Mouse (Mus musculus): ENCODE measurements around the gene Prpf19. TPM values are rescaled to one million over a fixed set of nuclear protein-coding genes. Genes with fewer than 3 reads are reported as not detected.
A peak's percentile ranks its signal among the peaks of the same experiment; 100 is the strongest.

Prpf19 gene
- polyA plus RNA-seq, 1 experiment from 2014 or later: 40.6 TPM

DNA sequence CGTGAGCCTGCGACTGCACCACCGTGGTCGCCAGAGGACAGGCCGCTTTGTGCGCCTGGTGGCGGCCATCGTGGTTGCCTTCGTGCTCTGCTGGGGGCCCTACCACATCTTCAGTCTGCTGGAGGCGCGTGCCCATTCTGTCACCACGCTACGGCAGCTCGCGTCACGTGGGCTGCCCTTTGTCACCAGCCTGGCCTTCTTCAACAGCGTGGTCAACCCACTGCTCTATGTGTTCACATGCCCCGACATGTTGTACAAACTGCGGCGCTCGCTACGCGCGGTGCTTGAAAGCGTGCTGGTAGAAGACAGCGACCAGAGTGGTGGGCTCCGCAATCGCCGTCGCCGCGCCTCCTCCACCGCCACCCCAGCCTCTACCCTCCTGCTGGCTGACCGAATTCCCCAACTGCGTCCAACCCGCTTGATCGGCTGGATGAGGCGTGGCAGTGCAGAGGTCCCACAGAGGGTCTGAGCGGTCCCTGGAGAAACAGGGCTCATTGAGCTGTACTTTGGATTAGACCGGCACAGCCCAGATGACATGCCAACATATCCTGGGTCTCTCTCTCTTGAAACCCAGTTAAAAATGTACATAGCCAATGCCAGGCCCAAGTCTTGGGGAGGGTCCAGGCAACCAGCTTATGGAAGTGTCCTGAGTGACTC, 45.9 kb downstream of the Prpf19 start:
- ATAC-seq (ENCODE audit: insufficient read depth, low FRiP score): peak; percentile 62
- H3K4me2 ChIP-seq (ENCODE audit: low read depth, low read length): peak overlapping the region; percentile 82
- no peaks in the 10 kb centered on the region for H3K9me3 ChIP-seq (replicated peaks; ENCODE audit: control insufficient read depth, low read length)
- H3K4me3 ChIP-seq (replicated peaks; ENCODE audit: low read length): peak overlapping the region; percentile 41
- H3K36me3 ChIP-seq (ENCODE audit: control insufficient read depth, insufficient read depth, low read length): peaks cover 7% of the 10 kb centered on the region
- peak overlapping the region; percentile 68 for H3K9ac ChIP-seq (ENCODE audit: low read length)
- H3K27me3 ChIP-seq (ENCODE audit: control insufficient read depth, insufficient read depth, low read length): 0 out of 2 replicates have a peak, but pooled peaks cover 3% of the 10 kb centered on the region
- H3K4me1 ChIP-seq (ENCODE audit: control insufficient read depth, insufficient read depth, low read length): peaks cover 11% of the 10 kb centered on the region
- WGBS: 5% methylated on average over 40 of the region's 40 CpGs
- no peak overlapping the region for H3K27ac ChIP-seq (ENCODE audit: low read length)

DNA sequence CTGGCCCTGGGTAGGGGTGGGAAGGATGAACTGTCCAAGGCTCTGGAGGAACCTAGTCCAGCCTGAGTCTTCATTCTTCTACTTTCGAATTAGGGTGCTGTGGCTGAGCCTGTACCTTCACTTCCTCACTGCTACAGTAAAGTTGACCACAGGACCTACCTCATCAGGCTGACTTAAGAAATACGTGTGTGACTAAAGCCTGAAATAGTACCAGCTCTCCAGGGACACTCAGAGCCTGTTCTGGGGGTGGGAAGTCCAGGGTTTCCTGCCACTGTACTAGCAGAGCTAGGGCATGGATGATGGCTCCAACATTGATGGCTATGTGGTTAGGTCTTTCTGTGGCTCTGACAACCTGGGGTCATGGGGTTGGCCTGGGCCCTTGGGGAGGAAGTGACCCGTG, 48.9 kb downstream of the Prpf19 start:
- peaks cover 7% of the 10 kb centered on the region for H3K36me3 ChIP-seq (ENCODE audit: control insufficient read depth, insufficient read depth, low read length)
- H3K4me3 ChIP-seq (replicated peaks; ENCODE audit: low read length): no peak overlapping the region
- H3K27ac ChIP-seq (ENCODE audit: low read length): no peak overlapping the region
- no peak overlapping the region for H3K9ac ChIP-seq (ENCODE audit: low read length)
- H3K27me3 ChIP-seq (ENCODE audit: control insufficient read depth, insufficient read depth, low read length): 0 out of 2 replicates have a peak, but pooled peaks cover 3% of the 10 kb centered on the region
- no peak overlapping the region for H3K4me2 ChIP-seq (ENCODE audit: low read depth, low read length)
- H3K4me1 ChIP-seq (ENCODE audit: control insufficient read depth, insufficient read depth, low read length): peaks cover 30% of the 10 kb centered on the region
- no peak for ATAC-seq (ENCODE audit: insufficient read depth, low FRiP score)
- H3K9me3 ChIP-seq (replicated peaks; ENCODE audit: control insufficient read depth, low read length): no peaks in the 10 kb centered on the region
- 91% methylated on average over 3 of the region's 3 CpGs for WGBS

DNA sequence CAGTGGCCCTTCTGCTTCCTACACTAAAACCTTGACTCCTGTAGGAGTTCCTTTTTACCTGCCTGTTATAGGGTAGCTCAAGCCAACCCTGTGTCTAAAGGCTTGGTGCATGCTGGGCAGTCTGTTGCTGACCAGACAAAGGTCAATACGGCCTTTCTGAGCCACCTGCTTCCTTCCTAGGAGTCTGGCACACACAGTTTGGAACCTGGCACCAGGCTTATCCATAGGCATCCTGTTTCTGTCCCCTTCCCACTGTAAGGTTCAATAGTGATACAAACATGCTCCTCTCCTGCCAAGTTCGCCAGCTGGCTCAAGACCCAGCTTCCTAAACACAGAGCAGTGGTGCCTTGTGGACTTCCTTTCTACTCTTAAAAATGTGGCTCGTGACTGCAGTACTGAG, 51.5 kb downstream of the Prpf19 start:
- H3K27me3 ChIP-seq (ENCODE audit: control insufficient read depth, insufficient read depth, low read length): no peaks in the 10 kb centered on the region
- WGBS: 80% methylated on average over 3 of the region's 3 CpGs
- H3K4me2 ChIP-seq (ENCODE audit: low read depth, low read length): peak overlapping the region; percentile 98
- H3K9ac ChIP-seq (ENCODE audit: low read length): 0 out of 2 replicates have a peak overlapping the region, but pooled peaks have one; percentile 15
- H3K4me1 ChIP-seq (ENCODE audit: control insufficient read depth, insufficient read depth, low read length): peaks cover 25% of the 10 kb centered on the region
- H3K27ac ChIP-seq (ENCODE audit: low read length): no peak overlapping the region
- ATAC-seq (ENCODE audit: insufficient read depth, low FRiP score): no peak
- H3K4me3 ChIP-seq (replicated peaks; ENCODE audit: low read length): 0 out of 2 replicates have a peak overlapping the region, but pooled peaks have one; percentile 76
- H3K9me3 ChIP-seq (replicated peaks; ENCODE audit: control insufficient read depth, low read length): no peaks in the 10 kb centered on the region
- peaks cover 7% of the 10 kb centered on the region for H3K36me3 ChIP-seq (ENCODE audit: control insufficient read depth, insufficient read depth, low read length)

DNA sequence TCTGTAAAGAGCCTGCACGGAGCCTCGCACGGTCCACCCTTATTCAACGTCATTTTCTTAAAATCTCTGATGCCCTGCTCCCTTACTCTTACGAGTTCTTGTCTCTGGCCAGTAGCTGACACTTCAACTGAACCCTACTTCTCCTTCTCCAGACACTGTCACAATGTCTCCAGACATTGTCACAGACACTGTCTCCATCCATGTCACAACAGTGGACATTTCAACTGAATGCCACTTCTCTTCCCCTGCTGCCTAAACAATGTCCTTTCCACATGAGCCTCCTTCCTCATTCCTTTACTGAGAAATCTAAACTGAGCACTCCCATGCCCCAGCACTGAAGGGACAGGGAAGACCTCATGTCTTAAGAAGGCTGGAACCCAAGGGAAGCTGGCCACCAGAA, 52.2 kb downstream of the Prpf19 start:
- no peak for ATAC-seq (ENCODE audit: insufficient read depth, low FRiP score)
- Histone ChIP-seq H3K9me3 (replicated peaks; ENCODE audit: control insufficient read depth, low read length) (no peaks in the 10 kb centered on the region), H3K4me1 (ENCODE audit: control insufficient read depth, insufficient read depth, low read length) (peaks cover 32% of the 10 kb centered on the region), H3K27ac (ENCODE audit: low read length) (no peak overlapping the region), H3K4me3 (replicated peaks; ENCODE audit: low read length) (peak overlapping the region; percentile 76), H3K9ac (ENCODE audit: low read length) (peak overlapping the region; percentile 86), H3K36me3 (ENCODE audit: control insufficient read depth, insufficient read depth, low read length) (peaks cover 7% of the 10 kb centered on the region), H3K4me2 (ENCODE audit: low read depth, low read length) (peak overlapping the region; percentile 98), H3K27me3 (ENCODE audit: control insufficient read depth, insufficient read depth, low read length) (no peaks in the 10 kb centered on the region)
- WGBS: 76% methylated on average over 5 of the region's 5 CpGs

DNA sequence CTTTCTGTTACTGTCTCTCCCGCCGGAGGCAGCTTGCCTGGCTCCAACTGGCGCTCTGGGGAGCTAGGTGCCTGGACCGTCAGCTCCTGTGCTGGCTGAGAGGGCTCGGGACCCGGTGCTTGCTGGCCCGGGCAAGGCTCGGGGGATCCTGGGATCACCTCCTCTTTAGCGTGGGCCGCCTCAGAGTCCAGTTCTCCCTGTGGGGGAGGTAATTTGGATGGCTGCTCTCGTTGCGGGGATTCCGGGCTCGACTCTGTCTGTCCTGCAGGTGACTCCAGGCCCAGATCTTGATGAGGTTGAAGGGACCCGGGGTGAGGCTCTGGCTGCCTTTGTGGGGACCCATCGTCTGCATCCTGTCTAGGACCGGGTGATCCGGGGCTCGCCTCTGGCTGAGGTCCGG, 53.4 kb downstream of the Prpf19 start:
- Histone ChIP-seq H3K9me3 (replicated peaks; ENCODE audit: control insufficient read depth, low read length) (no peaks in the 10 kb centered on the region), H3K4me1 (ENCODE audit: control insufficient read depth, insufficient read depth, low read length) (peaks cover 39% of the 10 kb centered on the region), H3K27me3 (ENCODE audit: control insufficient read depth, insufficient read depth, low read length) (no peaks in the 10 kb centered on the region), H3K4me3 (replicated peaks; ENCODE audit: low read length) (peak overlapping the region; percentile 76), H3K4me2 (ENCODE audit: low read depth, low read length) (peak overlapping the region; percentile 98), H3K9ac (ENCODE audit: low read length) (peak overlapping the region; percentile 86), H3K27ac (ENCODE audit: low read length) (no peak overlapping the region), H3K36me3 (ENCODE audit: control insufficient read depth, insufficient read depth, low read length) (peaks cover 7% of the 10 kb centered on the region)
- no peak for ATAC-seq (ENCODE audit: insufficient read depth, low FRiP score)
- WGBS: under 1% methylated on average over 20 of the region's 20 CpGs

DNA sequence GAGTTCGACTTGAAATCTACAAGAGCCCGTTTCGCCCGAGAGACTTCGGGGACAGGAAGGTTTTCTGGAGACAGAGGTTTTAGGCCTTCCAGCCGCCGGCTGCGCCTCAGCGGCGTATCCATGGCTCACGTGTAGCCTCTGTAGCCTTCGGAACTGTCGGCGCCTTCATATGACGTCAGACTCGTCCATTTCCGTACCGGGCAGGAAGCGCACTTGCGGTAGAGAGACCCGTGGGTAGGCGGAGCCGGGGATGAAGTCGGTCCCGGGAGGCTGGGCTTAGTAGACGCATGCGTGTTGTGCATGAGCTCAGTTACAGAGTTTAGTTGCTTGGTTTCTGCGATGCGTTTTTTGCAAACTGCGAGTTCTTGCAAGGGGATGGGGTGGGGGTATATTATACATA, 54.1 kb downstream of the Prpf19 start, which contains the start of gene Ccdc86:
Gene Ccdc86 (minus strand): TSS at position 155 of the 400 bp plus-strand sequence.
- no peaks in the 10 kb centered on the region for H3K27me3 ChIP-seq (ENCODE audit: control insufficient read depth, insufficient read depth, low read length)
- no peaks in the 10 kb centered on the region for H3K9me3 ChIP-seq (replicated peaks; ENCODE audit: control insufficient read depth, low read length)
- H3K4me3 ChIP-seq (replicated peaks; ENCODE audit: low read length): peak within 1 kb of the TSS; percentile 76
- peak within 1 kb of the TSS; percentile 12; the same call in 1 of the 2 replicates for H3K27ac ChIP-seq (ENCODE audit: low read length)
- ATAC-seq (ENCODE audit: insufficient read depth, low FRiP score): peak; percentile 94
- H3K9ac ChIP-seq (ENCODE audit: low read length): peak within 1 kb of the TSS; percentile 86
- under 1% methylated on average over 30 of the region's 30 CpGs for WGBS
- H3K36me3 ChIP-seq (ENCODE audit: control insufficient read depth, insufficient read depth, low read length): peaks cover 7% of the 10 kb centered on the region
- H3K4me1 ChIP-seq (ENCODE audit: control insufficient read depth, insufficient read depth, low read length): peaks cover 39% of the 10 kb centered on the region
- H3K4me2 ChIP-seq (ENCODE audit: low read depth, low read length): peak within 1 kb of the TSS; percentile 98

DNA sequence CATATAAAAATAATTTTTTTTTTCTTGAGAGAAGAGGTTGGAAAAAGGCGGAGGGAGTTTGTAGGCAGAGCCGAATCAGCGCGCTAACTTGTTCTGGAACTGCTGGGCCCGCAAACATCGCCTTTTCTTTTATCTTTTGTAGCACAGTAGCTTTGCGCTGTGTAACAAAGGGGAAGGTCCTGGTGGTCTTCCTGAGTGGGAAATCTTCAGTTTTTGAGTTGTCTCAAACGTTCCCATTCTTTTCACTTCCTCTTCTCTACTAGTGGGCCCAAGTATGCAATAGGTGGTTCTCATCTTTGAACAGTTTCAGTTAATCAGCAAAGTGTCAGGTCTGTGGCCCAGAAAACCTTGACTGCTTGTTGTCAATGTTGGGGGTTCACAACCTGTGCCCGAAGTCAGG, 54.5 kb downstream of the Prpf19 start:
- Histone ChIP-seq H3K4me3 (replicated peaks; ENCODE audit: low read length) (peak overlapping the region; percentile 76), H3K27ac (ENCODE audit: low read length) (peak overlapping the region; percentile 12; the same call in 1 of the 2 replicates), H3K36me3 (ENCODE audit: control insufficient read depth, insufficient read depth, low read length) (peaks cover 5% of the 10 kb centered on the region), H3K9ac (ENCODE audit: low read length) (peak overlapping the region; percentile 59), H3K4me1 (ENCODE audit: control insufficient read depth, insufficient read depth, low read length) (peaks cover 39% of the 10 kb centered on the region), H3K27me3 (ENCODE audit: control insufficient read depth, insufficient read depth, low read length) (no peaks in the 10 kb centered on the region), H3K9me3 (replicated peaks; ENCODE audit: control insufficient read depth, low read length) (no peaks in the 10 kb centered on the region), H3K4me2 (ENCODE audit: low read depth, low read length) (peak overlapping the region; percentile 98)
- 21% methylated on average over 9 of the region's 9 CpGs for WGBS
- no peak for ATAC-seq (ENCODE audit: insufficient read depth, low FRiP score)

DNA sequence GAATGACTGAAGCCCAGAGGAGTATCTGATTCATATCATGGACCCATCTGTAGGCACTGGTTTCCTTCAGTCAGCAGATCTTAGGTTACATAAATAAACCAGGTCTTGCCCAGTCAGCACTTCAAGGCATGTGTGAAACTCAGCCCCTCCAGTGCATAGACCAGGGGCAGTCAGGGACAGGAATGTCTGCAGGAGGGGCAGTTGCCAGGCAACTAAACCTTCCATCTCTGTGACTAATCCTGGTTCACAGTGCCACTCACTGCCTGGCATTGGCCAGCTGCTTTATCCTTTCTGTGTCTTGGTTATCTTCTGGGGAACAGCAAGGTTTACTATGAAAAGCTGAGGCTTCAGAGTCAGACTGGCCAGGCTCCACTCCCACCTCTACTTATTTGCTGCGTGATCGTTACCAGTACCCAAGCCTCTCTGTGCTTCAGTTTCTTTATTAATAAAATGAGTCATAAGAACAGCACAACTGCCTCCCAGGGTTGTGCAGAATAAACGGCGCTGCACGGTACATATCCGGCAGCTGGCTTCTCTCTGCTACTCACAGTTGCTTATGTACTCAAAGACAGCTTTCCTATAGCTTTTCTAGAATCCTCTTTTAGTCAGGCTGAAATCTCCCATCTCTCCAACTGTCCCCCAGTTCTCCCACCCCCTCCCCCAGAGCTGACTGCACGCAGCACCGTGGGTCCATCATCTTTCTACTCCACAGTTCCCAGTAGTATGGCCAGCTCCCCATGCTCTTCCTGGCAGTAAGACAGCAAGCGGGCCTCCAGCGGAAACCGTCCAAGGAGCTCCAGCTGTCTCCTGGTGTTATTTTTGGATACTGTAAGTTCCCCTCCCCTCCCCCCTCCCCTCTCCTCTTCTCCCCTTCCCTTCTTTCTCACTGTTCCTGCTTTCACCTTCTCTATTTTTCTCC, 57.2 kb downstream of the Prpf19 start:
- Histone ChIP-seq H3K27me3 (ENCODE audit: control insufficient read depth, insufficient read depth, low read length) (no peaks in the 10 kb centered on the region), H3K9me3 (replicated peaks; ENCODE audit: control insufficient read depth, low read length) (no peaks in the 10 kb centered on the region), H3K27ac (ENCODE audit: low read length) (peak overlapping the region; percentile 94), H3K4me1 (ENCODE audit: control insufficient read depth, insufficient read depth, low read length) (peaks cover 29% of the 10 kb centered on the region), H3K9ac (ENCODE audit: low read length) (peak overlapping the region; percentile 4), H3K4me3 (replicated peaks; ENCODE audit: low read length) (no peak overlapping the region), H3K4me2 (ENCODE audit: low read depth, low read length) (peak overlapping the region; percentile 28; the same call in 1 of the 2 replicates), H3K36me3 (ENCODE audit: control insufficient read depth, insufficient read depth, low read length) (no peaks in the 10 kb centered on the region)
- peak; percentile 78 for ATAC-seq (ENCODE audit: insufficient read depth, low FRiP score)
- WGBS: 28% methylated on average over 11 of the region's 11 CpGs
